Mouse (Mus musculus): Measurements from ENCODE around the gene Atg7. TPM values are rescaled to one million over a fixed set of nuclear protein-coding genes. Genes with fewer than 3 reads are reported as not detected.
A peak's percentile ranks its signal among the peaks of the same experiment; 100 is the strongest.

Atg7 gene
- total RNA-seq, 2 experiments from 2014 or later = 15.3 to 16.1 TPM

DNA sequence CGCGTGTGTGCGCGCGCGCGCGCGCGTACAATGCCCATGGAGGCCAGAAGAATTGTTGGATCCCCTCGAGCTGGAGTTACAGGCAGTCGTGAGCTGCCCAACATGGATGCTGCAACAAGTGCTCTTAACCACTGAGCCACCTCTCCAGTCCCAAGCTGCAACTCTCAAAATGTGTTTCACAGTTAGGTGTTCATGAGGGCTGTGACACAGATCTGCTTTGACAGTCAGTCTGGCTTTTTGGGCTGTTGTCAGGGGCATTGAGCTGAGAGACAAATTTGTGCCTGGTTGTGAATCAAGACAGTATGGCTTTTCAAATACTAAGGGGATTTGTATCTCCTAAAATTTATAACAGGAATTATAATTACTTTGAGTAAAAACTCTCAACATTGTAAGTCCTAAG is 248.4 kb downstream of the Atg7 start:
- no peak for DNase-seq
- intact Hi-C loops (cut with DNase I) = loop anchor here (2.0 kb wide), 1 partner anchor 16 kb away; no protein-coding TSS in a partner anchor

DNA sequence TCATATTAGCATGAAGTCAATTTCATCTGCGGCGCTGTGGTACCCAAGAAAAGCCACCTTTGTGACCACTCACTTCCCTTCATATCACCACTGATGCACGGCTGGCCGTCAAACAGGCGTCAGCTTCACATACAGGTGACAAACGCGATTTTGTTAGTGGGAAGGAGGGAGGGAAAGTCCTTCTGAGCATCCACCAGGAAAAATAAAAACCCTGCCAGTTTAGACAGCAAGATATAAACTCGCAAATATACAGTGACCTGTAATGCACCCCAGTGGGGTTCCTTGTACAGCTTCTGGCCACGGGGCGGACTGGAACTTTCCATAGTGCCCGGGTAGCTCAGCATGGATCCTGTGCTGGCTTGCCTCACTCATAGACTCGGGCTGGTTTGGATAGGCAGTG is 248.9 kb downstream of the Atg7 start:
- no peak for DNase-seq
- intact Hi-C loops (cut with DNase I) = loop anchor here (2.0 kb wide), 1 partner anchor 17 kb away; no protein-coding TSS in a partner anchor

DNA sequence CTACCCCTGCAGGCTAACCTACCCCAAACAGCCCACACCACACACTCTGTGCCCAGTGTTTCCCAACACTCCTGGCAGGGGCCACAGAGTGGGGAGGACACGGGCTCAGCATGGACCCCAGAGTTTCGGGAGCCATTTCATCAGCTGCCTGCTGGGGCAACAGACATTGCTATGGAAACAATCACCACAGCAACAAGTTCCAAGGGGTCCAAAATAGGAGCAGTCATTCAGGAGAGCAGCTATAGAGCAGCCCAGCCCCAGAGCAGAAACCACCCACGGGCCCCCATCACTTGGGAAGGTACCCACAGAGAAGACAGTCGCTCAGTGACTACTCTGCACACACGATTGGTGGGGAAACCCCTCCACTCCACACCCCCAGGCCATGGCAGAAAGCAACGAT is 249.5 kb downstream of the Atg7 start:
- intact Hi-C loops (cut with DNase I) = no loop called here
- DNase-seq = peak; percentile 65 to 71

DNA sequence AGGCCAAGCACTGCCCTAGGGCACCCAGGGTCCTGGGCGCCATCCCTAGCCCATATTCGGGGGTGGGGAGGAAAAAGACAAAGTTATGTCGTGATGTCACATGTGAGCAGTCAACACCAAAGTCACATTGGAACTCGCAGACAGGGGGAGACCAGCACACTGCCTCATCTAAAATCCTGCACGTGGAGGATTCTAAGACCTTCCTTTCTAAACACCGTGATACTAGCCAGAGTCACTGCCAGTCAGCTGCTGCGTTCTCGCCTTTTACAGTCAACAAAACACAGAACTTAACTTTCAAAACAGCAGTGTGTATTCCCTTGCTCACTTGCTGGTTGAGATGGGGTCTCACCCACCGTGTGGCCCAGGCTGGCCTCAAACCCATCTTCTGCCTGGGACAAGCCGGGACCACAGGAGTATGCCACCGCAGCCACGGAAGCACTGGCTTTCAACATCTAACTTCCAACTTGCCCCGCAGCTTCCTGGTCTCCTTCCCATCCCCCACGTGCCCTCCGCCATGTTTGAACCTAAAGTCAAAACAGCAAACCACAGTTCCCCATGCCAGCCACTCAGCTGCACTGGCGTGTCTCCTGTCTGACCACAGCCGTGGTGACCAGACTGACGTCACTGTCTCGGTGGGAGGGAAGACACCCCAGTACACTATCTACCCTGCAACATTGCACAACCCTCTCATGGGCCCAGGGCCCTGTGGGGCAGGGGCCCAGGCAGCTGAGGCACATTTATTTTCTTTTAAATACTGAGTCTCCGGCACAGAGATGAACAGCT is 250.7 kb downstream of the Atg7 start:
- DNase-seq = peak; percentile 67 to 72
- intact Hi-C loops (cut with DNase I) = no loop called here

DNA sequence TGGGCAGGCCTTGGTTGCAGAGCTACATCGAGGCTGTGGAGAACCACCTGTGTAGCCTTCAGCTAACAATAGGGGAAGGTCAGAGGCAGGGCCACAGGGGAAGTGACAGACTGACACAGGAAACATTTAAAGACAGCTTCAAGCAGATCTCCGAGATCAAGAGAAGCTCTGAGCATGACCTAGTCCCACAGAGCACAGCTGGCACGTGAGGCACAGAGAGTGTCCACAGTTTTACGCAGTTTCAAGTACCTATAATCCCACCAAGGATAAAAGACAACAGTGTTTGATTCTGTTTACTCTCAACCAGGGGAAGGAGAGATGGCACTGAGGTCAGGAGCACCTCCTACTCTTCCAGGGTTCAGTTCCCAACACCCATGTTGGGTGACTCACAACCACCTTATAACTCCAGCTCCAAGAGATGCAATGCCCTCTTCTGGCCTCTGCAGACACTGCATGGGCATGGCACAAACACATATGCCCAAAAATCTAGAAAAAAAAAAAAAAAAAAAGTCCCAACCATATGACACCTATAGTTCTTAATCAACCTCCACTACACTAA is 251.7 kb downstream of the Atg7 start:
- no peak for DNase-seq
- intact Hi-C loops (cut with DNase I) = no loop called here

DNA sequence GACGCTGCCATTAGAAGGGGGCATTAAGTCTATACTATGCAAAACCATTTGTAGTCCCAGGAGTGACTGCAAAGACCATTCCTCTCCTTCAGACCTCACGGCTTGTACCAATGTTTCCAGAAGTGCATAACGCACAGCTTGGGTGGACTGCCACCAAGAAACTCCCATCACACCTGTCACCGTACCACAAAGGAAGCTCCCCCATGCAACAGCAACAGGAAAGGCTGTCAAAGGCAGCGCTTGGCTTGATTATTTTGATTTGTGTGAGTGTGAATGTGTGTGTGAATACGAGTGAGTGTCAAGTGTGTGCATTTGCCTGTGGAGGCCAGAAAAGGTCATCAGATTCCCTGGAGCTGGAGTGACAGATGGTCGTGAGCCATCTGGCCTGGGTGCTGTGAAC is 252.3 kb downstream of the Atg7 start:
- no peak for DNase-seq

DNA sequence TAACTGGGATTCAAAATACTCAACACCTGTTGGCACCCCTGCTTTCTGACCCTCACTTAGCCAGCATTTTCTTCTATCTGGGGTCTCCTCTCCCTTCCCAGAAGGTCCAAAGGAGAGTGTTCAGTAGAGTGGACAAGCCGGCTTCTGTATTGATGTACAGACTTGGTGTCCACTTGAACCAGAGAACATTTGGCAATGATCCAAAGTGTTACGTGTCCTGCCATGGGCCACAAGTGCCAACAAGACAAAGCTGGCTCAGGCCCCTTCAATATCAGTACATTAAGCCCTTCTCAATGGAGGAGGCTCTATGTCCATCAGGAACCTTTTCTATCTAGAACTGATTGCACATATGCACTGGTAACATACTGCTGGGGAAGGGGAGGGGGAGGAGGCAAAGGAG is 253.4 kb downstream of the Atg7 start:
- peak in 1 of 2 experiments; percentile 44 for DNase-seq
- intact Hi-C loops (cut with DNase I) = no loop called here

More for the DNA sequence above, 252.3 kb downstream of the Atg7 start:
- intact Hi-C loops (cut with DNase I) = no loop called here

DNA sequence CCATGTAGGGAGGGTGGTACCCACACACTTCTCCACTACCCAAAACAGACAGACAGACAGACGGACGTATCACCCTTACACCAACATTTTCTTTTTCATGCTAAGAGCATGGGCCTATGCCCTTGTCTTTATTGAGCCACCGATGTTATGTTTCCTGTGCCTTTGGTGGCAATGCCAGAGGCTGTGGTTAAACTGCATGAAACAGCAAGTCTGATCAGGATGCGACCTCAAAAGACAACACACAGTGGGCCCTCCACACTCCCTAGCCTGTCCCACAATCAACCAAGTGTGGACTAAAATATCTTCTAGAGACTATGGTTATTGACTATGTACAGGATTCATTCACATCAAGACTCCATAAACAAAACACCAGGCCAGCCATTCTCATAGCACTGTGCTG is 256.1 kb downstream of the Atg7 start:
- intact Hi-C loops (cut with DNase I) = no loop called here
- no peak for DNase-seq

DNA sequence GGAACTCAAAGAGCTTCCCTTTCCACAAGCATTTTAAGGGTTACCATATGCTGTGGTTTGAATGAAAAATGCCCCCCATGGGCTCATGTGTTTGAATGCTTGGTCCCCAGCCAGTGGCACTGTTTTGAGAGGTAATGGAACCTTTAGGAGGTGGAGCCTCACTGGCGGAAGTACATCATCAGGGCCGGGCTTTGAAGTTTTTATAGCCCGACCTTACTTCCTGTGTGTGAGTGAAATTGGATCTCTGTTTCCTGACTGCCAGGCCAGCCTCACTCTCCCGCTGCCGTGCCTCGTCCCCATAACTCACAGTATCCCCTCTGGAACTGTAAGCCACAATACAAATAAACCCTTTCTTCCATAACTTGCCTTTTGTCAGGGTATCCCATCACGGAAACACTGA is 256.8 kb downstream of the Atg7 start:
- intact Hi-C loops (cut with DNase I) = loop anchor here (2.0 kb wide), 1 partner anchor 19 kb away; no protein-coding TSS in a partner anchor
- no peak for DNase-seq

DNA sequence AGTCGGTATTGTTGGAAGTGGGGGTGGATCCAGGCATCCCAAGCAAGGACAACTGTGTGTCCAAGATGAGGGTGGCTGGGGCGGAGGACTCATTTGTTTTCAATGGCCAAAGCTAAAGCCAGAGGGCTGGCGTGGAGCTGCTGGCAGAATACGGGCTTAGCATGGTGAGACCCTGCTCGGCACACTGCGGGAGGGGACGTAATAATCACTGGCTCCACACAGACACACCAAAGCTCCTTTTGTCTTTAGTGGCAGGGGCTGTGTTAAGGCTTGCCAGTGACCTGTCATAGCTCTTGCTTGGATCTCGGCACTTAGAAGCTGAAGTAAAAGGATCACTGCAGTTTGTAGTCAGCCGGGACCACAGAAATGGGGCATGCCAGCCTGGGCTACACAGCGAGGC is 257.3 kb downstream of the Atg7 start:
- intact Hi-C loops (cut with DNase I) = loop anchor here (2.0 kb wide), 1 partner anchor 19 kb away; no protein-coding TSS in a partner anchor
- DNase-seq = no peak

DNA sequence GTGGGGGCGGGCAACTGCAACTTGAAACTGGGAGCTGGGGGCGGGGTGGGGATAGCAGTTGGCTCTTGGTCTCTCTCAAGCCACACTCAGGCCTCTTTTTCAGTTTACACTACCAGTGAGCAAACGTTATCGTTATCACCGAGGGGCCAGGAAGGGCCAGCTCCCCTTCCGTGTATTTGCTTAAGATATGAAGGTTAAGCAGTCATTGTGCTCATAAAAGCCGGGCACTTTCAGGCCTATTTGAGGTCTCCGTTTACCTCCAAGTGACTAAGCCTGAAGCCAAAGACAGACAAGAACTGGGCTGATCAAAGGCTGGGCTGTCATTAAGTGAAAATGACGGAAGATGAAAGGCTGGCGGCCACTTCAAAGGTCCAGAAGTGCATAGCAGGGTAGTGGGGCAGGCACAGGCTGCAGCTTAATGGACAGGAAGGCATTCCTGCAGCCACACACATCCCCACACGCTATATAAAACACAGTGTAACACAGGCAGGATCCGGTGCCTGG is 258.5 kb downstream of the Atg7 start:
- intact Hi-C loops (cut with DNase I) = loop anchor here (2.0 kb wide), 1 partner anchor 17 kb away; no protein-coding TSS in a partner anchor
- DNase-seq = peak in 1 of 2 experiments; percentile 40

DNA sequence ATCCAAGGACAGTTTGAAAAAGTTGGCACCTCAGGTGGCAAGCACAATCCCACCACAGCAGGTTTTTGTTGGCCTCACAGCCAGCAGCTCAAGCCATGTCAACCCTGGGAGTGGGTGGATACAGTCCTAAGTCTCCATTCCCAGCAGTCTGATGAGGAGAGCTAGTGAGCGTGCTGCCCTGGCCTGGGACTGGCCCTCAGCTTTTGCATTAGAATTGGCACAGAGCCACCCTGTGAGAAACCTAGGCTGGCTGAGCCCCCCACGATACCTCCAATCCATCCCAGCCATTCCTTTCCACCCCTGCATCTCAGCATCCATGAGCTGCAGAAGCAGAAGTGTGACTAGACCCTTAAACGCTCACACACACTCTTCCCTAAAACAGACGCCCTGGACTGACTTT is 259.0 kb downstream of the Atg7 start:
- intact Hi-C loops (cut with DNase I) = loop anchor here (1.0 to 2.0 kb wide), 2 partner anchors 11 to 17 kb away; no protein-coding TSS in a partner anchor
- DNase-seq = no peak

DNA sequence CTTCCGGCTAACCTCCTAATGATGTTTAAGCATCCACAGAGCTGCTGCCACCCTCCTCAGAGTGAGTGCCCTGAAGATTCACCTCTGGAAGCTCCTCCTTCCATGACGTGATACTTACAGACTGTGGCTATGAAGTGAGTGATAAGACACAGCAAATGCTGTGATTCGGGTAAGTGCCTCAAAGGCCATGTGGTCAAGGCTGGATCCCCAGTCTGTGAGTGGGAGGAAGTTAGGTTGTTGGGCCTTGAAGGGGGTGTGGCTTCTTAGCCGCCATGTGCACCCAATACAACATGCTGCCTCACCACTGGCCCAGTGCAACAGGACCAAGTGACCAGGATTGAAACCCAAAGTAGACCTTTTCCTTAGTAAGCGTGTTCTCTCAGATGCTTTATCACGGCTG is 261.3 kb downstream of the Atg7 start:
- intact Hi-C loops (cut with DNase I) = no loop called here
- DNase-seq = no peak

DNA sequence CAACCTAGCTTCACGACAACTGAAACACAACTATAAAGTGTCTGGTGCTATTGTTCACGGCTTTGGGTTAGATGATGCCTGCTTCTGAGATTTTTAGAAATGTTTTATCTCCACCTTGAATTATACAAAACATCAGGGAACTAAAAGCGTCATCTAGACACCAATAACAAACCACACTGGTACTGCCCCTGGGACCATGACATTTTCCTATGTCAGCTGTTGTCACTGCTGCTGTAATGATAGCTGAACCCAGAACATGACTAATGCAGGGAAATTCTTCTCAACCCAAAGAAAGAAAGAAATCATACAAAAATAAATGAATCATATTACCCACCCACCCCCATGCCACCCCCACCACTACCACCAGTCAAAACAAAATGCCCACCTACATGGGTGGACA is 261.9 kb downstream of the Atg7 start:
- intact Hi-C loops (cut with DNase I) = no loop called here
- no peak for DNase-seq

DNA sequence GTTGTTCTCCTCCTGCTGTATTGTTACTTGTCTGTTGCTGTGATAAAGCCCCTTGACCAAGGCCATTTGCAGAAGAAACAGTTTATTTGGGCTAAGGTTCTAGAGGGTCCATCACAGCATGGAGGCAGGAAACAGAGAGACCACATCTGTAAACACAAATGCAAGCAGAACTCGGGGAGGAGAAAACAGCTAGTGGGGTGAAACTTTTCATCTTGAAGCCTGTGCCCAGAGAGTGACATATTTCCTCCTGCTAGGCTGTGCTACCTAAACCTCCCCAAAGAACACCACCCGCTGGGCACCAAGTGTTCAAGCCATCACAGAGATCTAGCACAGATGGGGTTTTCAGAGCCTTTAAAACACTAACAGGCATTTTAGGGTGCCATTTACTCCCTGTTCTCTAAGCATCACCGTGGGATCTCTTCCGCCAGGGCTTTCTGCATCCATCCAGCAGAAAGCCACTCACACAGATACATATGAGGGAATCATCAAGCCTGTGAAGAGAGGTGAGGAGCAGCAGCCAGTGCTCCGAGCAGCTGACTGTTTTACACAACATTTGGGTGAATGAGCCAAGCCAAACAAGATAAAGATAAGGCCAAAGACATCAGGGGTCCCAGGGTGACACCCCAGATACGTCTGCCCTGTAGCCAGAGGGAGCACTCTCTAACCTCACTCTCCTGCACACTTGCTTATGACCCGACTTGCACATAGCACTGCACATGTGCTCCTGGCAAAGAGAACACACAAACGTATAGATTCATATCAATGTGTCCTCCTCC is 262.5 kb downstream of the Atg7 start:
- intact Hi-C loops (cut with DNase I) = no loop called here
- no peak for DNase-seq

DNA sequence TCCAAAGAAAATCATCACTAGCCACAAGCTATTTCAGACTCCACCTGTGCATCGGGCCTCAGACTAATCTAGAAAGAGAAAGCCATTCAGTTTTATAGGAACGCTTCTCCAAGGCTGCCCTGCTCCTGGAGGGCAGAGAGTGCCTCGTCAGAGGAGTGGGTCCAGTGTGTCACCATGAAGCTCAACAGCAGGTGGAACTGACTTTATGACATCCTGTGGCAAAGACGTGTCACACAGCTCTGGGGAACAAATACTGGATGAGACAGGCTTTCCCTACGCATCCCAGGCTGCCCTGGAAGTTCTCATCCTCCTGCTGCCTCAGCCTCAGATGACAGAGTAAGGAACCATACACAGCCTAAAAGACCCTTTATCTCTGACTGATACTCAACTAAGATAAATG is 263.3 kb downstream of the Atg7 start:
- DNase-seq = no peak
- intact Hi-C loops (cut with DNase I) = no loop called here

DNA sequence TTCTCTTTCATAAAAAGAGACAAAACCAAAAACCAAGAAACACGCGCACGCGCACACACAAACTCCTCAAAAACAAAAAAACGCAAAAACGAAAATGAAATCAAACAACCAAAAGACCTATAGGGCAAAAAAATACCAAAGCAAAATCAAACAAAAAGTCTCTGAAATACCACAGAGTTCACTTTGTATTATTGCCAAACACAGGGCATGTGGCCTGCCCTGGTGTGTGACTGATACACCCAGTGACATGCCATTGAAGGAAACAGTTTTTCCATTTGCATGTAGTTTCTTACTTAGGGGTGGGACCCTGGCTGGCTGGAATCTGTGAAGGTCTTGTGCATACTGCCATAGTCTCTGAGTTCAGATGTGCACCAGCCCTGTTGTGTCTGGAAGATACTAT is 264.6 kb downstream of the Atg7 start:
- DNase-seq = no peak

DNA sequence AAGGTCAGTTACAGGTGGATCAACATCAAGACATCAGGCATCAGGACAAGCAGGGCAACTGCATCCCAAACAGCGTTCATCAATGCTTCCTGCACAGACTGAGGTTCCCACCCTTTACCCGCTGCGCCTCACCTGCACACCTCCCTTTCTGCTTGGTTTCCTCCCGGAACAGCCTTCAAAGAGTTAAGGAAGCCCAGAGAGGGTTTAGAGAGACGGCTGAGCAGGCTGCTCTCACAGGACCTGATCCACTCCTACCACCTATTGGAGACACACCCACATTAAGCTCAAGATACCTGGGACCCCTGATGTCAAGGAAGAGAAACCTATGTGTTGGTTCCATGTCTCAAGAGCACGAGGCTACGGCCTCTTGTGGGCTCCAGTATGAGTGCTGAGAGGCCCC is 266.9 kb downstream of the Atg7 start:
- intact Hi-C loops (cut with DNase I) = no loop called here
- no peak for DNase-seq

More for the DNA sequence above, 264.6 kb downstream of the Atg7 start:
- intact Hi-C loops (cut with DNase I) = no loop called here

Data from heart, postnatal 10 days (tissue).